7 mouse cellular contexts compared by ENCODE assay signal in genomic region chr2:26444946-26445665, GRCm38 (mm10). TPM values are rescaled to one million over a fixed set of nuclear protein-coding genes. Genes with fewer than 3 reads are reported as not detected.
DNase-seq lines count a peak whose midpoint lies in the region; ATAC-seq lines count a peak whose summit lies in the region.

TSS of gene Sec16a (minus strand) at chr2:26445216.

- H3K9me3 ChIP-seq in embryonic facial prominence, embryonic 11.5 days (replicated peaks; ENCODE audit: control insufficient read depth, low read length), result no peaks in the 10 kb centered on the region
- H3K9me3 ChIP-seq in limb, embryonic 10.5 days (replicated peaks), result no peaks in the 10 kb centered on the region
- H3K9me3 ChIP-seq in midbrain, embryonic 13.5 days, result no peaks in the 10 kb centered on the region

- ATAC-seq in embryonic facial prominence, embryonic 11.5 days (replicated peaks; ENCODE audit: insufficient number of reproducible peaks, low FRiP score, low TSS enrichment, low read depth), result peak; percentile 88
- peak; percentile 74 for ATAC-seq in granulocyte monocyte progenitor cell, adult 5-6 weeks (replicated peaks; ENCODE audit: poor library complexity, severe bottlenecking)
- ATAC-seq in midbrain, embryonic 13.5 days, result peak; percentile 92

- under 1% methylated on average over 57 of the region's 61 CpGs for WGBS in embryonic facial prominence, embryonic 11.5 days
- 1% methylated on average over 61 of the region's 61 CpGs for WGBS in limb, embryonic 10.5 days
- WGBS in midbrain, embryonic 13.5 days, result under 1% methylated on average over 58 of the region's 61 CpGs

- peak within 1 kb of the TSS; percentile 90 for H3K4me3 ChIP-seq in embryonic facial prominence, embryonic 11.5 days (ENCODE audit: low read depth, low read length)
- peak within 1 kb of the TSS; percentile 93 for H3K4me3 ChIP-seq in limb, embryonic 10.5 days
- peak within 1 kb of the TSS; percentile 87 for H3K4me3 ChIP-seq in midbrain, embryonic 13.5 days (replicated peaks)

- DNase-seq in adrenal gland, postnatal 14 days, result peak; percentile 100
- DNase-seq in embryonic facial prominence, embryonic 11.5 days (ENCODE audit: low spot score), result peak; percentile 100
- peak; percentile 100 for DNase-seq in kidney, adult 11 months
- DNase-seq in limb, embryonic 10.5 days (ENCODE audit: low spot score), result peak; percentile 100
- DNase-seq in spleen, adult 12 weeks (ENCODE audit: low spot score), result peak; percentile 99

- H3K36me3 ChIP-seq in embryonic facial prominence, embryonic 11.5 days (replicated peaks; ENCODE audit: control insufficient read depth, insufficient read depth, low read depth, low read length), result peaks cover 7% of the 10 kb centered on the region; the same call in 1 of the 2 replicates
- H3K36me3 ChIP-seq in limb, embryonic 10.5 days, result peaks cover 19% of the 10 kb centered on the region
- H3K36me3 ChIP-seq in midbrain, embryonic 13.5 days, result peaks cover 18% of the 10 kb centered on the region

- H3K4me1 ChIP-seq in embryonic facial prominence, embryonic 11.5 days (ENCODE audit: control insufficient read depth, insufficient read depth, low read length), result peaks cover 4% of the 10 kb centered on the region
- H3K4me1 ChIP-seq in limb, embryonic 10.5 days, result peaks cover 28% of the 10 kb centered on the region
- peaks cover 39% of the 10 kb centered on the region for H3K4me1 ChIP-seq in midbrain, embryonic 13.5 days (replicated peaks)

- H3K27me3 ChIP-seq in embryonic facial prominence, embryonic 11.5 days (ENCODE audit: control insufficient read depth, insufficient read depth, low read length), result no peaks in the 10 kb centered on the region
- H3K27me3 ChIP-seq in limb, embryonic 10.5 days (ENCODE audit: low read depth, poor library complexity, severe bottlenecking), result no peaks in the 10 kb centered on the region
- H3K27me3 ChIP-seq in midbrain, embryonic 13.5 days, result no peaks in the 10 kb centered on the region

- peak within 1 kb of the TSS; percentile 57 for H3K27ac ChIP-seq in embryonic facial prominence, embryonic 11.5 days (replicated peaks; ENCODE audit: low read depth, low read length)
- H3K27ac ChIP-seq in limb, embryonic 10.5 days, result peak within 1 kb of the TSS; percentile 92
- peak within 1 kb of the TSS; percentile 92 for H3K27ac ChIP-seq in midbrain, embryonic 13.5 days

- peak within 1 kb of the TSS; percentile 92 for H3K4me2 ChIP-seq in embryonic facial prominence, embryonic 11.5 days (ENCODE audit: low read depth, low read length)
- H3K4me2 ChIP-seq in midbrain, embryonic 13.5 days (replicated peaks), result peak within 1 kb of the TSS; percentile 92

- H3K9ac ChIP-seq in embryonic facial prominence, embryonic 11.5 days (replicated peaks; ENCODE audit: low read length), result peak within 1 kb of the TSS; percentile 91
- H3K9ac ChIP-seq in midbrain, embryonic 13.5 days (replicated peaks), result peak within 1 kb of the TSS; percentile 90

RNA-seq across cellular contexts. Expression of gene Sec16a, which starts in this region (rescaled TPM):
- 50.1 and 54.6 TPM in 2 replicates for total RNA-seq in adrenal gland, postnatal 14 days (2021)
- 30.4 and 33.3 TPM in 2 replicates for polyA plus RNA-seq in embryonic facial prominence, embryonic 11.5 days (2014; fragmentation: Nextera tagmentation; extraction: Ambion mirVana)
- total RNA-seq in granulocyte monocyte progenitor cell, adult 5-6 weeks (2014; fragmentation: Nextera tagmentation), result 42.3 and 47.0 TPM in 2 replicates
- 29.8 and 32.5 TPM in 2 replicates for total RNA-seq in granulocyte monocyte progenitor cell, adult 5-6 weeks (2017)
- polyA plus RNA-seq in limb, embryonic 10.5 days (2016; fragmentation: Nextera tagmentation; extraction: Ambion mirVana), result 29.4 and 37.1 TPM in 2 replicates
- 21.3 and 22.8 TPM in 2 replicates for polyA plus RNA-seq in midbrain, embryonic 13.5 days (2015; fragmentation: Nextera tagmentation; extraction: Ambion mirVana)

Comparison
In these comparisons a context has a peak if more than half of its experiments do, and no peak if none do; other contexts are left out.
1. Peak in every context shown above with its lines: DNase-seq, ATAC-seq, H3K4me3 ChIP-seq and H3K27ac ChIP-seq.